Mouse (Mus musculus): ENCODE measurements around the gene Ttyh3. TPM values are rescaled to one million over a fixed set of nuclear protein-coding genes. Genes with fewer than 3 reads are reported as not detected.

The Ttyh3 gene
- 21.4 and 23.6 TPM in 2 replicates for polyA plus RNA-seq (2015; fragmentation: Nextera tagmentation; extraction: Ambion mirVana)

- Histone ChIP-seq H3K9me3 (ENCODE audit: control insufficient read depth) (no peaks in the 10 kb centered on the region), H3K27me3 (replicated peaks; ENCODE audit: control insufficient read depth, insufficient read depth, low read length) (no peaks in the 10 kb centered on the region), H3K36me3 (ENCODE audit: control insufficient read depth, insufficient read depth) (peaks cover 7% of the 10 kb centered on the region; the same call in 1 of the 2 replicates), H3K4me3 (ENCODE audit: low read depth, low read length) (peak within 1 kb of the TSS; percentile 90), H3K9ac (ENCODE audit: low read depth, low read length) (peak within 1 kb of the TSS; percentile 92), H3K4me1 (replicated peaks; ENCODE audit: control insufficient read depth, insufficient read depth, low read length) (peaks cover 10% of the 10 kb centered on the region; the same call in 1 of the 2 replicates), H3K27ac (ENCODE audit: low read depth, low read length) (peak within 1 kb of the TSS; percentile 83), H3K4me2 (replicated peaks; ENCODE audit: low read depth) (peak within 1 kb of the TSS; percentile 91)
- WGBS = 0% methylated on average over 33 of the region's 62 CpGs
- peak; percentile 48 for ATAC-seq
- 0 out of 2 replicates have a peak, but pooled peaks have one; percentile 40 for TF ChIP-seq CTCF (IDR thresholded peaks at IDR 0.05; ENCODE audit: low read depth)
These were observed at the start of gene Ttyh3 for GRCm38 (mm10) chr5:140648519-140649100. Ttyh3 (minus strand) TSS chr5:140649031.

GRCm38 (mm10) chr5:140695987-140696386 lies 47.2 kb upstream of the Ttyh3 start:
- H3K4me1 ChIP-seq (replicated peaks; ENCODE audit: control insufficient read depth, insufficient read depth, low read length) = no peaks in the 10 kb centered on the region
- no peak for TF ChIP-seq CTCF (IDR thresholded peaks at IDR 0.05; ENCODE audit: low read depth)
- no peak overlapping the region for H3K4me2 ChIP-seq (replicated peaks; ENCODE audit: low read depth)
- no peak overlapping the region for H3K9ac ChIP-seq (ENCODE audit: low read depth, low read length)
- no peaks in the 10 kb centered on the region for H3K27me3 ChIP-seq (replicated peaks; ENCODE audit: control insufficient read depth, insufficient read depth, low read length)
- H3K9me3 ChIP-seq (ENCODE audit: control insufficient read depth) = no peaks in the 10 kb centered on the region
- H3K36me3 ChIP-seq (ENCODE audit: control insufficient read depth, insufficient read depth) = peaks cover 38% of the 10 kb centered on the region
- no peak overlapping the region for H3K27ac ChIP-seq (ENCODE audit: low read depth, low read length)
- 48% methylated on average over 7 of the region's 7 CpGs for WGBS
- peak; percentile 56 for ATAC-seq
- H3K4me3 ChIP-seq (ENCODE audit: low read depth, low read length) = no peak overlapping the region

- no peak overlapping the region for H3K4me2 ChIP-seq (replicated peaks; ENCODE audit: low read depth)
- H3K9ac ChIP-seq (ENCODE audit: low read depth, low read length) = no peak overlapping the region
- WGBS = 69% methylated on average over 3 of the region's 3 CpGs
- peaks cover 54% of the 10 kb centered on the region for H3K36me3 ChIP-seq (ENCODE audit: control insufficient read depth, insufficient read depth)
- no peaks in the 10 kb centered on the region for H3K9me3 ChIP-seq (ENCODE audit: control insufficient read depth)
- H3K27ac ChIP-seq (ENCODE audit: low read depth, low read length) = no peak overlapping the region
- no peaks in the 10 kb centered on the region for H3K4me1 ChIP-seq (replicated peaks; ENCODE audit: control insufficient read depth, insufficient read depth, low read length)
- no peak for ATAC-seq
- no peaks in the 10 kb centered on the region for H3K27me3 ChIP-seq (replicated peaks; ENCODE audit: control insufficient read depth, insufficient read depth, low read length)
- no peak for TF ChIP-seq CTCF (IDR thresholded peaks at IDR 0.05; ENCODE audit: low read depth)
- no peak overlapping the region for H3K4me3 ChIP-seq (ENCODE audit: low read depth, low read length)
These were observed 39.6 kb upstream of the Ttyh3 start for GRCm38 (mm10) chr5:140688434-140688833.

- Histone ChIP-seq H3K27me3 (replicated peaks; ENCODE audit: control insufficient read depth, insufficient read depth, low read length) (no peaks in the 10 kb centered on the region), H3K36me3 (ENCODE audit: control insufficient read depth, insufficient read depth) (peaks cover 32% of the 10 kb centered on the region), H3K4me1 (replicated peaks; ENCODE audit: control insufficient read depth, insufficient read depth, low read length) (no peaks in the 10 kb centered on the region), H3K9me3 (ENCODE audit: control insufficient read depth) (no peaks in the 10 kb centered on the region), H3K27ac (ENCODE audit: low read depth, low read length) (no peak overlapping the region), H3K4me2 (replicated peaks; ENCODE audit: low read depth) (no peak overlapping the region), H3K4me3 (ENCODE audit: low read depth, low read length) (no peak overlapping the region), H3K9ac (ENCODE audit: low read depth, low read length) (no peak overlapping the region)
- WGBS = 62% methylated on average over 16 of the region's 16 CpGs
- no peak for ATAC-seq
- peak; percentile 85 for TF ChIP-seq CTCF (IDR thresholded peaks at IDR 0.05; ENCODE audit: low read depth)
These were observed 35.7 kb upstream of the Ttyh3 start for GRCm38 (mm10) chr5:140684343-140685148.

GRCm38 (mm10) chr5:140682113-140682512 lies 33.3 kb upstream of the Ttyh3 start:
- peaks cover 22% of the 10 kb centered on the region; the same call in 1 of the 2 replicates for H3K36me3 ChIP-seq (ENCODE audit: control insufficient read depth, insufficient read depth)
- no peak for TF ChIP-seq CTCF (IDR thresholded peaks at IDR 0.05; ENCODE audit: low read depth)

GRCm38 (mm10) chr5:140680950-140681349 lies 32.1 kb upstream of the Ttyh3 start:
- 91% methylated on average over 1 of the region's 1 CpGs for WGBS

More at GRCm38 (mm10) chr5:140682113-140682512, 33.3 kb upstream of the Ttyh3 start:
- no peak for ATAC-seq
- H3K4me1 ChIP-seq (replicated peaks; ENCODE audit: control insufficient read depth, insufficient read depth, low read length) = no peaks in the 10 kb centered on the region
- H3K4me3 ChIP-seq (ENCODE audit: low read depth, low read length) = no peak overlapping the region
- H3K27ac ChIP-seq (ENCODE audit: low read depth, low read length) = no peak overlapping the region
- H3K9ac ChIP-seq (ENCODE audit: low read depth, low read length) = no peak overlapping the region
- no peaks in the 10 kb centered on the region for H3K27me3 ChIP-seq (replicated peaks; ENCODE audit: control insufficient read depth, insufficient read depth, low read length)
- no peak overlapping the region for H3K4me2 ChIP-seq (replicated peaks; ENCODE audit: low read depth)
- WGBS = 93% methylated on average over 6 of the region's 6 CpGs
- no peaks in the 10 kb centered on the region for H3K9me3 ChIP-seq (ENCODE audit: control insufficient read depth)

More at GRCm38 (mm10) chr5:140680950-140681349, 32.1 kb upstream of the Ttyh3 start:
- peaks cover 20% of the 10 kb centered on the region; the same call in 1 of the 2 replicates for H3K36me3 ChIP-seq (ENCODE audit: control insufficient read depth, insufficient read depth)
- no peak overlapping the region for H3K9ac ChIP-seq (ENCODE audit: low read depth, low read length)
- H3K27ac ChIP-seq (ENCODE audit: low read depth, low read length) = no peak overlapping the region
- no peak overlapping the region for H3K4me3 ChIP-seq (ENCODE audit: low read depth, low read length)
- no peak for TF ChIP-seq CTCF (IDR thresholded peaks at IDR 0.05; ENCODE audit: low read depth)
- no peak overlapping the region for H3K4me2 ChIP-seq (replicated peaks; ENCODE audit: low read depth)
- ATAC-seq = no peak
- H3K9me3 ChIP-seq (ENCODE audit: control insufficient read depth) = no peaks in the 10 kb centered on the region
- H3K4me1 ChIP-seq (replicated peaks; ENCODE audit: control insufficient read depth, insufficient read depth, low read length) = no peaks in the 10 kb centered on the region
- H3K27me3 ChIP-seq (replicated peaks; ENCODE audit: control insufficient read depth, insufficient read depth, low read length) = no peaks in the 10 kb centered on the region
